Mouse (Mus musculus): Measurements from ENCODE around the gene Tgfb1i1. TPM values are rescaled to one million over a fixed set of nuclear protein-coding genes. Genes with fewer than 3 reads are reported as not detected.
A peak's percentile ranks its signal among the peaks of the same experiment; 100 is the strongest.

Gene Tgfb1i1
- polyA plus RNA-seq, 2 experiments: 5.0 to 7.8 TPM

DNA sequence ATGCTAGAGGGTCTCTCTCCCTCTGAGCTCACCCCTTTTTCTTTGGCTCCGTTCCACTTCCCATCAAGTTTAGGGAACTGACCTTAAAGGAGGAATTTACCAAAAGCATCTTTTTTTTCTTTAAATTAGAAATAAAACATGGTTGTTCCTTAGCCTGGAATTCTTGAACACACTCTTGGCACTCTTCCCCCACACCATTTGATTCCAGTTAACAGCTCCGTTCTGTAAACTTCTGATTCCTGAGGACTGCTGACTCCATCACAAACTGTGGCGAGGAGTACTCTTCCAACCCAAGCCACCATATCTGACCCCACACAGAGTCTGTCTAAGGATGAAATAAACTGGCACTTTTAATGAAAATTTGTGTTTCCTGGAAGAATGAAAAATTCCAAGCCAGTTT, 54.3 kb downstream of the Tgfb1i1 start:
- no peaks in the 10 kb centered on the region for H3K27me3 ChIP-seq (ENCODE audit: control insufficient read depth, insufficient read depth, low read length)
- H3K9me3 ChIP-seq (ENCODE audit: control insufficient read depth, low read length): no peaks in the 10 kb centered on the region
- H3K4me1 ChIP-seq (replicated peaks; ENCODE audit: control insufficient read depth in 2 of 2, insufficient read depth in 2 of 2, low read length in 1 of 2): peaks cover 41 to 44% of the 10 kb centered on the region in 2 experiments
- no peak for ATAC-seq (ENCODE audit: insufficient read depth)
- WGBS (ENCODE audit: insufficient replicate concordance): 81% methylated on average over 3 of the region's 3 CpGs
- peaks cover 8% of the 10 kb centered on the region for H3K36me3 ChIP-seq (replicated peaks; ENCODE audit: control insufficient read depth, insufficient read depth, low read depth)
- no peak overlapping the region for H3K4me3 ChIP-seq (ENCODE audit: insufficient read depth in 1 of 2, low read depth in 2 of 2, low read length in 2 of 2)
- H3K9ac ChIP-seq (replicated peaks): no peak overlapping the region
- H3K27ac ChIP-seq: peak overlapping the region; percentile 86
- no peak for DNase-seq (ENCODE audit: low read depth in 3 of 3, low spot score in 3 of 3)
- no peak for TF ChIP-seq EP300 (IDR thresholded peaks at IDR 0.05; ENCODE audit: low read depth)
- TF ChIP-seq CTCF (IDR thresholded peaks at IDR 0.05; ENCODE audit: low read depth): no peak
- H3K4me2 ChIP-seq (ENCODE audit: low read depth): no peak overlapping the region

GRCm38 (mm10) chr7:128302151-128302550, 55.5 kb downstream of the Tgfb1i1 start:
- peak overlapping the region; percentile 86 for H3K27ac ChIP-seq
- no peaks in the 10 kb centered on the region for H3K9me3 ChIP-seq (ENCODE audit: control insufficient read depth, low read length)
- H3K4me1 ChIP-seq (replicated peaks; ENCODE audit: control insufficient read depth in 2 of 2, insufficient read depth in 2 of 2, low read length in 1 of 2): peaks cover 32 to 33% of the 10 kb centered on the region in 2 experiments
- H3K4me3 ChIP-seq (ENCODE audit: insufficient read depth in 1 of 2, low read depth in 2 of 2, low read length in 2 of 2): peak overlapping the region; percentile 48 to 68
- peak overlapping the region; percentile 75 for H3K9ac ChIP-seq (replicated peaks)
- H3K4me2 ChIP-seq (ENCODE audit: low read depth): peak overlapping the region; percentile 90
- TF ChIP-seq CTCF (IDR thresholded peaks at IDR 0.05; ENCODE audit: low read depth) (no peak), EP300 (IDR thresholded peaks at IDR 0.05; ENCODE audit: low read depth) (no peak)
- ATAC-seq (ENCODE audit: insufficient read depth): no peak
- 67% methylated on average over 3 of the region's 3 CpGs for WGBS (ENCODE audit: insufficient replicate concordance)
- no peak for DNase-seq (ENCODE audit: low read depth in 3 of 3, low spot score in 3 of 3)
- H3K36me3 ChIP-seq (replicated peaks; ENCODE audit: control insufficient read depth, insufficient read depth, low read depth): peaks cover 8% of the 10 kb centered on the region
- H3K27me3 ChIP-seq (ENCODE audit: control insufficient read depth, insufficient read depth, low read length): no peaks in the 10 kb centered on the region

DNA sequence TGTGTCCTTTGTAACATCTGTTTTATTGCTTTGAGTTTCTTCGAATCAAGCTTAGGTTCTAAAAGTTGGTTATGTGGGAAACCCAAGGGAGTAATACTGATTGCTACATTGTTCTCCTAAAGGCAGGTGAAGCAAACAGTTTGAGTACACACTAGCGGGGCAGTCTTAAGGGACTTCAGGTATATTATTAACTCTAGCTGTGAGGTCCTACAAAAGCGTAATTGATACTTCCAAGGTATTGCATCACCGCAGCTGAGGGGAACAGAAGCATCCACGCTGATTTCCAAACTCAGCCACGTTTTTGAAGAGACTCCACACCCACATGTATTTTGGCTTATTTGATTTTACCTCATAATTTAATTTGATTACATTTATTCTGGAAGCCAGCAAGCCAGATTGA, 57.6 kb downstream of the Tgfb1i1 start:
- no peak for TF ChIP-seq EP300 (IDR thresholded peaks at IDR 0.05; ENCODE audit: low read depth)
- no peak for TF ChIP-seq CTCF (IDR thresholded peaks at IDR 0.05; ENCODE audit: low read depth)
- H3K4me2 ChIP-seq (ENCODE audit: low read depth): no peak overlapping the region
- no peak overlapping the region for H3K4me3 ChIP-seq (ENCODE audit: insufficient read depth in 1 of 2, low read depth in 2 of 2, low read length in 2 of 2)
- no peak overlapping the region for H3K27ac ChIP-seq
- peaks cover 26 to 27% of the 10 kb centered on the region in 2 experiments for H3K4me1 ChIP-seq (replicated peaks; ENCODE audit: control insufficient read depth in 2 of 2, insufficient read depth in 2 of 2, low read length in 1 of 2)
- H3K27me3 ChIP-seq (ENCODE audit: control insufficient read depth, insufficient read depth, low read length): no peaks in the 10 kb centered on the region
- H3K9me3 ChIP-seq (ENCODE audit: control insufficient read depth, low read length): no peaks in the 10 kb centered on the region
- ATAC-seq (ENCODE audit: insufficient read depth): no peak
- H3K36me3 ChIP-seq (replicated peaks; ENCODE audit: control insufficient read depth, insufficient read depth, low read depth): peaks cover 8% of the 10 kb centered on the region
- no peak for DNase-seq (ENCODE audit: low read depth in 3 of 3, low spot score in 3 of 3)
- 75% methylated on average over 6 of the region's 6 CpGs for WGBS (ENCODE audit: insufficient replicate concordance)
- H3K9ac ChIP-seq (replicated peaks): no peak overlapping the region

GRCm38 (mm10) chr7:128304907-128305306, 58.3 kb downstream of the Tgfb1i1 start:
- no peak overlapping the region for H3K27ac ChIP-seq
- H3K9ac ChIP-seq (replicated peaks): no peak overlapping the region
- H3K4me1 ChIP-seq (replicated peaks; ENCODE audit: control insufficient read depth in 2 of 2, insufficient read depth in 2 of 2, low read length in 1 of 2): peaks cover 31 to 32% of the 10 kb centered on the region in 2 experiments
- H3K4me2 ChIP-seq (ENCODE audit: low read depth): no peak overlapping the region
- no peak for TF ChIP-seq EP300 (IDR thresholded peaks at IDR 0.05; ENCODE audit: low read depth)
- TF ChIP-seq CTCF (IDR thresholded peaks at IDR 0.05; ENCODE audit: low read depth): peak; percentile 64
- H3K27me3 ChIP-seq (ENCODE audit: control insufficient read depth, insufficient read depth, low read length): no peaks in the 10 kb centered on the region
- WGBS (ENCODE audit: insufficient replicate concordance): 8% methylated on average over 5 of the region's 5 CpGs
- DNase-seq (ENCODE audit: low read depth in 3 of 3, low spot score in 3 of 3): no peak
- ATAC-seq (ENCODE audit: insufficient read depth): no peak
- H3K36me3 ChIP-seq (replicated peaks; ENCODE audit: control insufficient read depth, insufficient read depth, low read depth): peaks cover 8% of the 10 kb centered on the region
- H3K9me3 ChIP-seq (ENCODE audit: control insufficient read depth, low read length): no peaks in the 10 kb centered on the region
- no peak overlapping the region for H3K4me3 ChIP-seq (ENCODE audit: insufficient read depth in 1 of 2, low read depth in 2 of 2, low read length in 2 of 2)

Small RNAs within 50 kb of the gene (microRNA-seq; reads per million reads assigned to microRNA genes)
- gene Mir3103: 1.7 reads per million

Other genes with a start within 250 kb of the Tgfb1i1 start
- 0.03 and 0.04 TPM in 2 replicates for gene Trim72, start 242.9 kb upstream of the Tgfb1i1 start, polyA plus RNA-seq (2012; rRNA removed)
- not detected in 2 replicates for gene Trim72, start 242.9 kb upstream of the Tgfb1i1 start, polyA plus RNA-seq (2014; fragmentation: Nextera tagmentation; extraction: Ambion mirVana)
- gene Itgam, start 184.2 kb upstream of the Tgfb1i1 start, polyA plus RNA-seq (2012; rRNA removed): 1.9 and 2.7 TPM in 2 replicates
- gene Itgam, start 184.2 kb upstream of the Tgfb1i1 start, polyA plus RNA-seq (2014; fragmentation: Nextera tagmentation; extraction: Ambion mirVana): 1.1 and 1.5 TPM in 2 replicates
- 0.02 TPM in 1 of 2 replicates, not detected in the other for gene Gm49368, start 184.1 kb upstream of the Tgfb1i1 start, polyA plus RNA-seq (2012; rRNA removed)
- 0.03 TPM in 1 of 2 replicates, not detected in the other for gene Gm49368, start 184.1 kb upstream of the Tgfb1i1 start, polyA plus RNA-seq (2014; fragmentation: Nextera tagmentation; extraction: Ambion mirVana)
- gene Itgax, start 117.3 kb upstream of the Tgfb1i1 start, polyA plus RNA-seq (2012; rRNA removed): 0.09 and 0.16 TPM in 2 replicates
- 0.10 and 0.16 TPM in 2 replicates for gene Itgax, start 117.3 kb upstream of the Tgfb1i1 start, polyA plus RNA-seq (2014; fragmentation: Nextera tagmentation; extraction: Ambion mirVana)
- gene Itgad, start 92.4 kb upstream of the Tgfb1i1 start, polyA plus RNA-seq (2012; rRNA removed): 0.01 and 0.08 TPM in 2 replicates
- gene Itgad, start 92.4 kb upstream of the Tgfb1i1 start, polyA plus RNA-seq (2014; fragmentation: Nextera tagmentation; extraction: Ambion mirVana): not detected in 2 replicates
- gene Cox6a2, start 40.4 kb upstream of the Tgfb1i1 start, polyA plus RNA-seq (2012; rRNA removed): 0.37 and 0.54 TPM in 2 replicates
- gene Cox6a2, start 40.4 kb upstream of the Tgfb1i1 start, polyA plus RNA-seq (2014; fragmentation: Nextera tagmentation; extraction: Ambion mirVana): 0.76 and 1.0 TPM in 2 replicates
- gene Armc5, start 9.5 kb upstream of the Tgfb1i1 start, polyA plus RNA-seq (2012; rRNA removed): 5.2 and 6.1 TPM in 2 replicates
- 4.6 and 4.9 TPM in 2 replicates for gene Armc5, start 9.5 kb upstream of the Tgfb1i1 start, polyA plus RNA-seq (2014; fragmentation: Nextera tagmentation; extraction: Ambion mirVana)
- gene 9130023H24Rik, start 8.8 kb upstream of the Tgfb1i1 start, polyA plus RNA-seq (2012; rRNA removed): 0.92 and 1.1 TPM in 2 replicates
- 1.6 and 2.1 TPM in 2 replicates for gene 9130023H24Rik, start 8.8 kb upstream of the Tgfb1i1 start, polyA plus RNA-seq (2014; fragmentation: Nextera tagmentation; extraction: Ambion mirVana)
- gene Slc5a2, start 18.8 kb downstream of the Tgfb1i1 start, polyA plus RNA-seq (2012; rRNA removed): 1.6 and 1.8 TPM in 2 replicates
- gene Slc5a2, start 18.8 kb downstream of the Tgfb1i1 start, polyA plus RNA-seq (2014; fragmentation: Nextera tagmentation; extraction: Ambion mirVana): 2.9 and 3.1 TPM in 2 replicates
- gene BC017158, start 51.4 kb downstream of the Tgfb1i1 start, polyA plus RNA-seq (2012; rRNA removed): 23.7 and 23.9 TPM in 2 replicates
- 16.9 and 17.7 TPM in 2 replicates for gene BC017158, start 51.4 kb downstream of the Tgfb1i1 start, polyA plus RNA-seq (2014; fragmentation: Nextera tagmentation; extraction: Ambion mirVana)
- gene Rgs10, start 171.9 kb downstream of the Tgfb1i1 start, polyA plus RNA-seq (2012; rRNA removed): 24.4 and 36.3 TPM in 2 replicates
- 45.8 and 53.0 TPM in 2 replicates for gene Rgs10, start 171.9 kb downstream of the Tgfb1i1 start, polyA plus RNA-seq (2014; fragmentation: Nextera tagmentation; extraction: Ambion mirVana)
- gene Tial1, start 214.9 kb downstream of the Tgfb1i1 start, polyA plus RNA-seq (2012; rRNA removed): 32.7 and 55.3 TPM in 2 replicates
- gene Tial1, start 214.9 kb downstream of the Tgfb1i1 start, polyA plus RNA-seq (2014; fragmentation: Nextera tagmentation; extraction: Ambion mirVana): 15.2 and 15.5 TPM in 2 replicates